Mouse (Mus musculus) C2C12 (cell line): Measurements from ENCODE around the gene Rerg.

Source experiments
- CTCF ChIP-seq: IDR thresholded peaks from one replicate; pipeline ENCODE4 v1.5.1; 2011; ENCODE audit not compliant: control insufficient read depth, insufficient read depth, insufficient read length
- MYOD1 ChIP-seq: IDR thresholded peaks from one replicate; pipeline ENCODE4 v1.6.1; 2011; ENCODE audit warnings: low read depth; ENCODE audit not compliant: control insufficient read depth, insufficient read length
- USF1 ChIP-seq: IDR thresholded peaks from one replicate; pipeline ENCODE4 v1.6.1; 2011; ENCODE audit warnings: low read depth, mild to moderate bottlenecking, control low read depth, moderate library complexity

DNA sequence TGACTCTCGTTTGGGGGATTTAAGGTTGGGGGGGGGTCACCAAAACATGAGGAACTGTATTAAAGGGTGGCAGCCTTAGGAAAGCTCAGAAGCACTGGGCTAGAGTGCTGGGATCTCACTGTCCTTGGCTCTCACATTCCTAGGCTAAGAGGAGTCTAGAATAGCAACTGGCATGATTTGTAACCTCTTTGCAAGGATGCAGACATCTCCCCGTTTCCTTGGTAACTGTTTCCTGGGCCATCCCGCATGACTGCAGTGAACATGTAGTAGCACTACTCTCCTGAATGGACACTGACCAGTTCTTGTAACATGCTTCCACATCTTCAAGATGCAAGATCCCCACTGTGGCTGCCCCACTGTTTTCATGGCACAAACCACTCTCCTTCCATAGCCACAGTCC, 17.1 kb upstream of the Rerg start:
- TF ChIP-seq CTCF, result no peak
- TF ChIP-seq MYOD1, result no peak
- TF ChIP-seq USF1, result no peak
